Mouse (Mus musculus): Measurements from ENCODE around the gene Hsf2bp.

Gene Hsf2bp

DNA sequence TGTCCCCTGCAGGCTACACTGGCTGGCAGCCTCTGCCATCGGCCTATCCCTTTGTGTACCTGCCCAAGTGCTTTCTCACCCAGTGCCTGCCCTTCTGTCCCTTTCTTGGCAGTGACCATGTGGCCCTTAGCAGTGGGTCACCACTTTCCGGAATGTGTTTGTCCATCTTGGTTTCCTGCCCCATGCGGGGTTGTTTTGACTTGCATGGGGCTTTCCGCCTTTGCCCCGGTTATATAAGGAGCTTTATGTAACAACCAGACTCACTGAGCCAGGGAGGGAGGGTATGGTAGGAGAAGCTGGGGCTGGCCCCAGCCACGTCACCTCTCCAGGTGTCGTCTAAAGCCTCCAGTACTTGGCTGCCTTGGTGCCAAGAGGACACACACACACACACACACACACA lies 132.1 kb downstream of the Hsf2bp start:
- DNase-seq = no peak

DNA sequence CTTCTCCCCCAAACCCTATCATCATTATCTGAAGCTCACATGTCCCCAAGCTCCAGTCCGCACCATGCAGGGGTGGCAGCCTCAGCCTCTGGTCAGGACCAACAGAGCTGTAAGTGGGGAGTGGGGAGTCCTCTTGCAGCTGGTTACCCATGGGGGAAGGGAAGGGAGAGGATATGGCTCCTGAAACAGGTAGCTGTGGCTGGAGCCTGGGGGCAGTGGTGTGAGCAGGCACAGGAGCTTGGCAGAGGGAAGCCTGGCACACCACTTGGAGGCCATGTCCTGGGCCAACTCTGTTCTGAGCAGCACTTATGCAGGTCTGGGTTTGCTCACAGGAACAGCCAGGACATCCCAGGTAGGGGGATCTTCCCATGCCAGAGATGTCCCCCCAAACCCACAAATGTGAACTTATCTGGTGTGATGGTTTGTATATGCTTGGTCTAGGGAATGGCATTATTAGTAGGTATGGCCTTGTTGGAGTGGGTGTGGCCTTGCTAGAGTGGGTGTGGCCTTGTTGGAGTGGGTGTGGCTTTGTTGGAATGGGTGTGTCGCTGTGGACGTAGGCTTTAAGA lies 133.4 kb downstream of the Hsf2bp start:
- no peak for DNase-seq

DNA sequence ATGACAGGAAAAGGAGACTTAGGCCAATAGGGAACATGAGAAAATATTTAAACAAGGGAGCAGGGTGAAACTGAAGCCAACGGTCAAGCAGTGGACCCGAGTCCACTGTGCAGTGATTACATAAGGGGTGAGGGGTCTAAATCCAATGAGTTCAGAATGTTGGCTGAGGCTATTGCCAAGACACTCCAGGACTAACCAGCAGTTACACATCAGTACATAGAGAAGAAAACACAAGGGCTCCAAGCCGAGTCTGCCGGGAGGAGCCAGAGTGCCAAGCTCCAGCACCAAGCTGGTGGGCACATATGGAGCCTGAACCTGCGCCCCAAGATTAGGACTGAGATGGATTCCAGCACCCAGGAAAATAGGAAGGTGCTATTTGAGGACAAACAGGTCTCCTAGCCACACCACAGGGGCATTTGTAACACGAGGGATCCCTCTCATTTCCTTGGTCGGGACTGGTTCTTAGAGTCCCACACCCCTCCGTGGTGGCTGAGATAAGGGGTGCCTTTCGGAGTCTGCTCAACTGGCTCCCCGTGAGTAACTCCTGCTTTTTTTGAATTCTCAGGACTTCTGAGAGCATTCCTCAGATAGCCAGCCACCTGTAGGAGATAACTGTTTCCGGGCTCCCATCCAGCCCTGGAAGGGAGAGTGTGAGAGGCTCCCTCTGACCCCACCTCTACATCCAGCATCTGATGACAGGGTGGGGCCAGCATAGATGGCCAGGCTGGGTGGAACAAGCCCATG lies 134.5 kb downstream of the Hsf2bp start:
- no peak for DNase-seq

GRCm38 (mm10) chr17:31898941-31899340 lies 137.2 kb downstream of the Hsf2bp start:
- DNase-seq = no peak

DNA sequence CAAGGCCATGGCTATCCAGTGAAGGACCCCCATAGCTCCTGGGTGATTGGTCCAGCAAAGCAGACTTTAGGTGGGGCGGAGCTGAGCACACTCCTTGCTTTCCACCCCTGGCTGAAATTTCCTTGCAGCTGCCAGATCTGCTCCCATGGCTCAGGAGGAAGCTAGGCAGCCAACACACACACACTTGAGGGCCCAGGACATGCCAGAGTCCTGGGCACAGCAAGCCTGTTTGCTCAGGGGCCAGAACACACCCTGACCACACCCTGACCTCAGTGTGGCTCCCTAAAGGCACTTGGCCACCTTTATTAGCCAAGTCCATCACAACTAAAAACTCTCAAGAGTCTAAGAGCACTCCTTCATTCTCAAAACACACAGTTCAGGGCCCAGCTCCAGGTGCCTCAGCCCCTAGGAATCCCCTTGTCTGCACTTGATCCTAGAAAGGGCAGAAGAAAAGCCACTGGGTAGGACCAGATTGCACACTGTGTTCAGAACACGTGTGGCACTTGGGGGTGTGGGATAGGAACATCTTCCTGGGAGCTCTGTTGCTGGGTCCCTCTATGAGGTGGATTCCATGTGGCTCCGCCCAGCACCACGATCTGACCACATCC lies 138.9 kb downstream of the Hsf2bp start:
- no peak for DNase-seq

- no peak for DNase-seq
Observed at GRCm38 (mm10) chr17:31896751-31897150, 139.4 kb downstream of the Hsf2bp start.

DNA sequence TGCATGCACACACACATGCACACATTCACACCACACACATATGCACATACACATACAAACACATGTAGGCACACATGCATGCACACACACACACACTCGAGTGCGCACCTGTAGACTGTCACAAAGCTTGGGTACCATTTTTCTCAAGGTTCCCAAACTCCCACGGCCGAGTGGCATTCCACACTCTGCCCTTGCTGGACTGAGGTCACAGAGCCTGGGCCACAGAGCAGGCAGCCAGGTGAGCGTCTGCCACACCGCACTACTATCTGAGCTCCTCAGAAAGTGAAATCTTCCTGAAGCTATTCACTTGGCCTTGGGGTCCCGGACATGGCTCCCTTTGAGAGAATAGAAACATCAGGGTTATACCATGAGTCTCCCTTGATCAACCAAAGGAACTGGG lies 139.8 kb downstream of the Hsf2bp start:
- no peak for DNase-seq

Data from embryo, embryonic 11 days (tissue).